Mouse (Mus musculus) brown adipose tissue, adult 24 weeks (tissue): Measurements from ENCODE around the gene Arhgef9. TPM values are rescaled to one million over a fixed set of nuclear protein-coding genes. Genes with fewer than 3 reads are reported as not detected.

Experiments used
- H3K27ac ChIP-seq: fragments of 200-500 bp; replicated peaks from 2 replicates; pipeline ENCODE4 v1.5.1; 2012; ENCODE audit warnings: low read depth, mild to moderate bottlenecking, low read length
- H3K4me1 ChIP-seq: fragments of 200-500 bp; 2 replicates; pipeline ENCODE4 v1.6.1; 2012; ENCODE audit warnings: low read length, mixed read lengths; ENCODE audit not compliant: control insufficient read depth, insufficient read depth, insufficient read length
- H3K4me3 ChIP-seq: fragments of 200-500 bp; 2 replicates; pipeline ENCODE4 v1.5.1; 2012; ENCODE audit warnings: low read depth, mild to moderate bottlenecking, low read length, moderate library complexity; ENCODE audit not compliant: insufficient read depth
- polyA plus RNA-seq: library from polyadenylated mRNA; stranded (reverse); fragments of >200 nt; gene quantifications from 2 replicates; pipeline ENCODE4 v1.2.4, GENCODE M21; 2012; ENCODE audit not compliant: missing spikeins, insufficient read depth, insufficient read length

Gene Arhgef9
- polyA plus RNA-seq, 1 experiment: 23.2 TPM

DNA sequence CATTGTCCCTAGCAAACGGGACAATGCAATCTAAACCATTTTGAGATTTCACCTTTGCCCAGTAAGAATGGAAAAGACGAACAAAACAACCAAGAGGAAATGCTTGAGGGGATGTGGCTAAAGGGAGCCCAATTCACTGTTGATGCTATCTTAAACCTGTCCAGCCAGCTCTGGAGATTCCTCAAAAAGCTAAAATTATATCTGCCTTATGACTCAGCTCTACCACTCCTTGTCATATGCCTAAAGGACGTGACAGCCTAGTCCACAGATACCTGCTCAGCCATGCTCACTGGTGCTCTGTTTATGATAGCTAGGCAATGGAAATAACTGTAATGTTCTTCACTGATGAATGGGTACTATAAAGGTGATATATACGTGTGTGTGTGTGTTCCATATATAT, 109.0 kb downstream of the Arhgef9 start:
- Histone ChIP-seq H3K4me1 (no peaks in the 10 kb centered on the region), H3K4me3 (no peak overlapping the region), H3K27ac (no peak overlapping the region)

DNA sequence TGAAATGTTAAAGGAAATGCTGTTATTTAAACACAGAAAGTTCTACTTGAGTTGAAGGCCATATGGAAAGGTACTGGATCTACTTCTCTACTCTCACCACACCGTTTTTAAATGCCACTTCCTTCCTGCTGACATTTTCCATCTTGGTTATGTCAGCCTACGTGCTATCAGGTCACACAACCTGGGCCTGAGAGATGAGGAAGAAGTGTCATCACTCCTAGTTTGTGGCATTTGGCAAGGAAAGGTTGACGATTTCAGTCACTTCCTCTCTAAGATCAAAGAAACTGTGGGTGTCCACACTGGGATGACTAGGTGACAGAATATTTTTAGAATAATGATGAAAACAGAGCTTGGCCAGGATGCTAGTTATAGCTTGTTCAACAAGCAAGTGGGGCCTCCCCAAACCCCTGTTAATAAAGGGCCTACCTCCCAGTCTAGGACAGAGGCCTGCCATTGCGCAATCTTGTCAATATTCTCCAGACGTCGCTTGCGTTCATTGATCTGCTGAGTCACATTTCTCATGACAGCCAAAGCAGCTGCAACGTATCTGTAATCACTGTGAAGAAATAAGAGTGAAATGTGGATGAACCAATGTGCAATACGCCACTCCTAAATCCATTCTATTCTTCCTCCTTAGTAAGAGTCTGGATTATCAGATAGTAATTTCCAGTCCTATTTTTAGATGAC, 119.5 kb downstream of the Arhgef9 start:
- H3K27ac ChIP-seq: no peak overlapping the region
- no peaks in the 10 kb centered on the region for H3K4me1 ChIP-seq
- no peak overlapping the region for H3K4me3 ChIP-seq

DNA sequence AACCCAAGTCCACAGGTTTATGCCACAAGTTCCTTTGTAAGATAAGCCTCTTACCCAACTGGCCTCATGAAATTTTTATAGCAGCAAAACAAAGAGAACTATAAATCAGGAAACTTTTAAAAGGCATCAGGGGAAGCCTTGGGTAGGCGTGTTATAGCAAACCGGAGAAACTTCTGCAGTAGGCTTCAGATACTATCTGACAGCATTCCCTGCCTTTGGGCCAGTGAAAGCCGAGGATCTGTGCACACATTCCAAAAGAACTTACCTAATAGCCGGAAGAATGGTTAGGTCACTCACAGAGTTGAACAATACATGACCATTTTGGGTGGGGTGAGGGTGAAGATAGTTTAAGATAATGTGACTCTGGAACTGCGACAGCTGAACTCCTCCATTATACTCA, 168.7 kb downstream of the Arhgef9 start:
- Histone ChIP-seq H3K4me3 (no peak overlapping the region), H3K4me1 (no peaks in the 10 kb centered on the region), H3K27ac (no peak overlapping the region)

DNA sequence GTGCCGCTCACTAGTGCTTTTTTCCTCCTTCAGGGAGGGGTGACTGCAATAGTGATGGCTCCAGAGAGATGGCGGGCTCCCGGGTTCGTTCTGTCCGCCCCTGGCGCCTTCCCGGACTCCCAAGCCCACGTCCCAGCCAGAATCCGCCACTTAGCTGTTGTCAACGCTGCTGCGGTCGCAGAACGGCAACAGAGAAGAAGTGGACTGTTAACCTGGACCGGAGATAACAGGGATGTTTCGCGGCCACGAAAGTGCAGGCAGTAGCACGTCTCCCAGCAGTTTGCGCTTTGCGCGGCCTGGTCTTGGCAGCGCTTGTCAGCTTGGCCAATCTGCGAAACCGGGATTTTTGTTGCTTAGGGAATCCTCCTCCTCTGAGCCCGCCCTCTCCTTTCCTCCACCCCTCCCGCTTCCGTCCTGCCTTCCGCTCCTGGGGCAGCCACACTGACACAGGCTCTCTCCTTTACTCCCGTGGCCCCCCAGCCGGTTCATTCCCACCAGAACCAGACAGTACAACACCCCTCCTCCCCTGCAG, 170.2 kb downstream of the Arhgef9 start, which contains the start of gene Spin4:
TSS of gene Spin4 (minus strand) at position 322 of the 532 bp plus-strand sequence.
- no peaks in the 10 kb centered on the region for H3K4me1 ChIP-seq
- peak within 1 kb of the TSS; percentile 67 for H3K27ac ChIP-seq
- peak within 1 kb of the TSS; percentile 76 for H3K4me3 ChIP-seq

DNA sequence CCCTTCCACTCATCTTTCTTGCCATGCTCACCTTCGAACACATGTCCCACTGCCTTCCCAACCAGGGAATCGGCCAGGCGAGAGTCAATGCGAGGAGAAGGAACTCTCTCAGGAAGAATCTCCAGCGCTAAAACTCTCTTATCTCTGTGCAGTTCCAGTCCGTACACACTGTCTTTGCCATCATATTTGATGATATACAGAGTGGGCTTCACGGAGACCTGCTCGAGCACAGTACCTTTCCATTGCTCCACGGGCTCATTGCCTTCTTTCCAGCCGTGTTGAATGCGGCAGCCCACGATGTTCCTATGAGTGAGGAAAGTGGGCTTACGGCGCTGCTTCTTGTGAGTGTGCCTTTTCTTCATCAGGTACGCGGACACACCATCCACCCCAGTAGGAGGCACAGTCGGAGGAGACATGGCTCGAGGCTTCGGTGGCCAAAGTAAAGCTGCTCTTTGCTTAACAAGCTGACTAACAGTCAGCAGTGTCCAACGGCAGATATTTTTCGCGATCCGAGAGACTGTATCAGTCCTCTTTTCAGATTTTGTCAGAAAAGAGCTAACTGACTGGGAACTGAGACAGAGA, 170.8 kb downstream of the Arhgef9 start:
- Histone ChIP-seq H3K4me1 (no peaks in the 10 kb centered on the region), H3K27ac (peak overlapping the region; percentile 67), H3K4me3 (peak overlapping the region; percentile 76)

DNA sequence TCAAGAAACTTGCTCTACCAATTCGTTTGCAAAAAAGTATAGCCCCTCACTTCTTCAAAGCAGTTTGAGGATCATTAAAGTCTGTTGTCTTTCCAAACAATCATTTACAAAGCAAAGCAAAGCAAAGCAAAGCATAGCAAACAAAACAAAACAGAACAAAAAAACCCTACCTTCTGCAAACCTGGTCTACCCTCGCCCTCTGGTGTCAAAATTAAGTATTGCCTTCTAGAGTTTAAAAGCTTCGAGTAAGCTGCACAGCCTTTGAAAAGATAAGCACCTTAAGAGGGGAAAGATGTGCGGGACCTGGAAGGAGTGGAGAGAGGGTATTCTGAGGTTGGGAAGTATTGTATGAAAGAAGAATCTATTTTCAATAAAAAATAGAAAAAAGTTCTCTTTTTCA, 184.6 kb downstream of the Arhgef9 start:
- no peaks in the 10 kb centered on the region for H3K4me1 ChIP-seq
- no peak overlapping the region for H3K4me3 ChIP-seq
- H3K27ac ChIP-seq: no peak overlapping the region

Other genes with a start within 250 kb of the Arhgef9 start
- gene Spin4, start 170.2 kb downstream of the Arhgef9 start, polyA plus RNA-seq: 0.63 and 1.0 TPM in 2 replicates
- gene Amer1, start 248.0 kb upstream of the Arhgef9 start, polyA plus RNA-seq: 2.5 and 2.8 TPM in 2 replicates